Mouse (Mus musculus) forebrain, embryonic 13.5 days (tissue): ENCODE data around the gene Umps. TPM values are rescaled to one million over a fixed set of nuclear protein-coding genes. Genes with fewer than 3 reads are reported as not detected.

Source experiments
- ATAC-seq: fragments of 200-750 bp; cut with Nextera tagmentation; 2 replicates; pipeline ENCODE4 v1.8.0; 2017
- H3K27ac ChIP-seq: fragments of 300-500 bp; sonication (generic); 2 replicates; pipeline ENCODE4 v1.5.1; 2015; ENCODE audit warnings: inconsistent platforms, mild to moderate bottlenecking, moderate library complexity
- H3K27me3 ChIP-seq: fragments of 300-500 bp; sonication (generic); 2 replicates; pipeline ENCODE4 v1.6.1; 2015; ENCODE audit warnings: mild to moderate bottlenecking, inconsistent platforms
- H3K36me3 ChIP-seq: fragments of 300-500 bp; sonication (generic); 2 replicates; pipeline ENCODE4 v1.6.1; 2015; ENCODE audit warnings: mild to moderate bottlenecking, inconsistent platforms; ENCODE audit not compliant: poor library complexity, severe bottlenecking
- H3K4me1 ChIP-seq: fragments of 300-500 bp; sonication (generic); 2 replicates; pipeline ENCODE4 v1.6.1; 2015; ENCODE audit warnings: inconsistent platforms
- H3K4me2 ChIP-seq: fragments of 300-500 bp; sonication (generic); 2 replicates; pipeline ENCODE4 v1.6.1; 2015; ENCODE audit warnings: inconsistent platforms, mild to moderate bottlenecking, moderate library complexity
- H3K4me3 ChIP-seq: fragments of 300-500 bp; sonication (generic); 2 replicates; pipeline ENCODE4 v1.5.1; 2015; ENCODE audit warnings: mild to moderate bottlenecking, inconsistent platforms
- H3K9ac ChIP-seq: fragments of 300-500 bp; sonication (generic); 2 replicates; pipeline ENCODE4 v1.6.1; 2015; ENCODE audit warnings: mild to moderate bottlenecking, inconsistent platforms
- H3K9me3 ChIP-seq: fragments of 300-500 bp; sonication (generic); replicated peaks from 2 replicates; pipeline ENCODE4 v1.6.1; 2016; ENCODE audit warnings: inconsistent platforms
- WGBS: fragments of 180-500 bp; shearing (Covaris S2); methylation state at CpG from one replicate; pipeline ENCODE4 v1.1.7; 2015; 5-methylcytosine and 5-hydroxymethylcytosine counted together
- polyA plus RNA-seq: library from polyadenylated mRNA; unstranded; fragments of >200 nt; fragmentation: Nextera tagmentation; extraction: Ambion mirVana; gene quantifications from 2 replicates; pipeline ENCODE4 v1.2.1, GENCODE M21; 2015

Umps gene
- polyA plus RNA-seq, 1 experiment from 2014 or later, result 40.4 TPM

- Histone ChIP-seq H3K27ac (no peak overlapping the region), H3K9ac (no peak overlapping the region), H3K4me1 (peaks cover 34% of the 10 kb centered on the region), H3K36me3 (no peaks in the 10 kb centered on the region), H3K4me3 (no peak overlapping the region), H3K4me2 (no peak overlapping the region), H3K9me3 (no peaks in the 10 kb centered on the region), H3K27me3 (peaks cover 22% of the 10 kb centered on the region)
- ATAC-seq, result no peak
- 88% methylated on average over 2 of the region's 2 CpGs for WGBS
Measured at GRCm38 (mm10) chr16:33939133-33939531, 27.7 kb downstream of the Umps start.

- WGBS, result 79% methylated on average over 12 of the region's 12 CpGs
- Histone ChIP-seq H3K9ac (no peak overlapping the region), H3K4me1 (peaks cover 40% of the 10 kb centered on the region), H3K4me3 (no peak overlapping the region), H3K4me2 (no peak overlapping the region), H3K27me3 (peaks cover 21% of the 10 kb centered on the region), H3K36me3 (no peaks in the 10 kb centered on the region), H3K27ac (no peak overlapping the region), H3K9me3 (no peaks in the 10 kb centered on the region)
- ATAC-seq, result no peak
Measured at GRCm38 (mm10) chr16:33938311-33939132, 28.3 kb downstream of the Umps start.

- Histone ChIP-seq H3K4me3 (no peak overlapping the region), H3K4me1 (peaks cover 37% of the 10 kb centered on the region), H3K27me3 (peaks cover 29% of the 10 kb centered on the region), H3K36me3 (no peaks in the 10 kb centered on the region), H3K27ac (no peak overlapping the region), H3K9me3 (no peaks in the 10 kb centered on the region), H3K9ac (no peak overlapping the region), H3K4me2 (no peak overlapping the region)
- no peak for ATAC-seq
- 85% methylated on average over 8 of the region's 8 CpGs for WGBS
Measured at GRCm38 (mm10) chr16:33937567-33937966, 29.3 kb downstream of the Umps start.

- H3K9ac ChIP-seq, result no peak overlapping the region
- no peak overlapping the region for H3K27ac ChIP-seq
- no peaks in the 10 kb centered on the region for H3K36me3 ChIP-seq
- 91% methylated on average over 4 of the region's 4 CpGs for WGBS
- H3K4me2 ChIP-seq, result no peak overlapping the region
- H3K4me3 ChIP-seq, result no peak overlapping the region
- peaks cover 31% of the 10 kb centered on the region for H3K27me3 ChIP-seq
- H3K4me1 ChIP-seq, result peaks cover 30% of the 10 kb centered on the region
- ATAC-seq, result no peak
- no peaks in the 10 kb centered on the region for H3K9me3 ChIP-seq
Measured at GRCm38 (mm10) chr16:33936885-33937284, 30.0 kb downstream of the Umps start.

GRCm38 (mm10) chr16:33935407-33935785 lies 31.4 kb downstream of the Umps start:
- Histone ChIP-seq H3K27ac (no peak overlapping the region), H3K4me1 (peaks cover 17% of the 10 kb centered on the region), H3K4me2 (no peak overlapping the region), H3K9me3 (no peaks in the 10 kb centered on the region), H3K36me3 (no peaks in the 10 kb centered on the region), H3K4me3 (no peak overlapping the region), H3K27me3 (peaks cover 35% of the 10 kb centered on the region), H3K9ac (no peak overlapping the region)
- WGBS, result 96% methylated on average over 6 of the region's 6 CpGs
- no peak for ATAC-seq

- peak; percentile 82 for ATAC-seq
- no peak overlapping the region for H3K9ac ChIP-seq
- H3K9me3 ChIP-seq, result no peaks in the 10 kb centered on the region
- H3K36me3 ChIP-seq, result no peaks in the 10 kb centered on the region
- H3K4me2 ChIP-seq, result no peak overlapping the region
- H3K27ac ChIP-seq, result peak overlapping the region; percentile 75
- peaks cover 37% of the 10 kb centered on the region for H3K27me3 ChIP-seq
- H3K4me1 ChIP-seq, result peaks cover 17% of the 10 kb centered on the region
- H3K4me3 ChIP-seq, result no peak overlapping the region
- WGBS, result 46% methylated on average over 5 of the region's 5 CpGs
Measured at GRCm38 (mm10) chr16:33934701-33935406, 32.0 kb downstream of the Umps start.

- H3K36me3 ChIP-seq, result no peaks in the 10 kb centered on the region
- H3K4me2 ChIP-seq, result no peak overlapping the region
- no peak overlapping the region for H3K27ac ChIP-seq
- H3K4me3 ChIP-seq, result no peak overlapping the region
- peaks cover 30% of the 10 kb centered on the region for H3K27me3 ChIP-seq
- no peaks in the 10 kb centered on the region for H3K9me3 ChIP-seq
- peaks cover 26% of the 10 kb centered on the region for H3K4me1 ChIP-seq
- no peak overlapping the region for H3K9ac ChIP-seq
- no peak for ATAC-seq
- WGBS, result 92% methylated on average over 11 of the region's 11 CpGs
Measured at GRCm38 (mm10) chr16:33933411-33933810, 33.4 kb downstream of the Umps start.

- 72% methylated on average over 5 of the region's 5 CpGs for WGBS
- H3K9me3 ChIP-seq, result no peaks in the 10 kb centered on the region
- H3K4me2 ChIP-seq, result no peak overlapping the region
- H3K27me3 ChIP-seq, result peaks cover 28% of the 10 kb centered on the region
- H3K4me3 ChIP-seq, result no peak overlapping the region
- H3K9ac ChIP-seq, result no peak overlapping the region
- peaks cover 26% of the 10 kb centered on the region for H3K4me1 ChIP-seq
- no peak overlapping the region for H3K27ac ChIP-seq
- H3K36me3 ChIP-seq, result no peaks in the 10 kb centered on the region
- no peak for ATAC-seq
Measured at GRCm38 (mm10) chr16:33932126-33932525, 34.7 kb downstream of the Umps start.

GRCm38 (mm10) chr16:33931682-33932081 lies 35.2 kb downstream of the Umps start:
- Histone ChIP-seq H3K9me3 (no peaks in the 10 kb centered on the region), H3K4me3 (no peak overlapping the region), H3K27ac (no peak overlapping the region), H3K36me3 (no peaks in the 10 kb centered on the region), H3K9ac (no peak overlapping the region), H3K4me2 (no peak overlapping the region), H3K4me1 (peaks cover 26% of the 10 kb centered on the region), H3K27me3 (peaks cover 25% of the 10 kb centered on the region)
- 61% methylated on average over 2 of the region's 2 CpGs for WGBS
- ATAC-seq, result no peak

GRCm38 (mm10) chr16:33930785-33931184 lies 36.1 kb downstream of the Umps start:
- no peak for ATAC-seq
- H3K27ac ChIP-seq, result no peak overlapping the region

GRCm38 (mm10) chr16:33928788-33929462 lies 37.9 kb downstream of the Umps start:
- WGBS, result 84% methylated on average over 9 of the region's 9 CpGs

More at GRCm38 (mm10) chr16:33930785-33931184, 36.1 kb downstream of the Umps start:
- Histone ChIP-seq H3K9me3 (no peaks in the 10 kb centered on the region), H3K27me3 (peaks cover 19% of the 10 kb centered on the region), H3K36me3 (no peaks in the 10 kb centered on the region), H3K4me2 (no peak overlapping the region), H3K4me1 (peaks cover 26% of the 10 kb centered on the region), H3K9ac (no peak overlapping the region), H3K4me3 (no peak overlapping the region)
- WGBS, result 91% methylated on average over 6 of the region's 6 CpGs

GRCm38 (mm10) chr16:33927263-33927824 lies 39.5 kb downstream of the Umps start:
- Histone ChIP-seq H3K27me3 (peaks cover 6% of the 10 kb centered on the region; the same call in 1 of the 2 replicates), H3K4me2 (no peak overlapping the region), H3K4me1 (peaks cover 9% of the 10 kb centered on the region), H3K36me3 (no peaks in the 10 kb centered on the region), H3K27ac (no peak overlapping the region), H3K9me3 (no peaks in the 10 kb centered on the region), H3K4me3 (no peak overlapping the region), H3K9ac (no peak overlapping the region)
- 86% methylated on average over 6 of the region's 6 CpGs for WGBS
- no peak for ATAC-seq

More at GRCm38 (mm10) chr16:33928788-33929462, 37.9 kb downstream of the Umps start:
- no peak overlapping the region for H3K4me2 ChIP-seq
- no peak overlapping the region for H3K4me3 ChIP-seq
- peak overlapping the region; percentile 36; the same call in 1 of the 2 replicates for H3K27ac ChIP-seq
- H3K9ac ChIP-seq, result no peak overlapping the region
- peaks cover 19% of the 10 kb centered on the region for H3K27me3 ChIP-seq
- no peaks in the 10 kb centered on the region for H3K9me3 ChIP-seq
- no peak for ATAC-seq
- peaks cover 14% of the 10 kb centered on the region for H3K4me1 ChIP-seq
- H3K36me3 ChIP-seq, result no peaks in the 10 kb centered on the region
